Mouse (Mus musculus) adipose tissue, adult 10 weeks (tissue): ENCODE results near the gene Plaur. TPM values are rescaled to one million over a fixed set of nuclear protein-coding genes. Genes with fewer than 3 reads are reported as not detected.

ENCODE experiments used
- polyA plus RNA-seq: library from polyadenylated mRNA; stranded (reverse); fragments of 350-450 nt; fragmentation: Illumina TruSeq; extraction: RNeasy Lipid Tissue Mini Kit (QIAGEN cat#74804); gene quantifications from one replicate; pipeline ENCODE4 v1.2.3, GENCODE M21; 2014; ENCODE audit warnings: low read depth, low replicate concordance

Gene Plaur
- 6.9 TPM for polyA plus RNA-seq

DNA sequence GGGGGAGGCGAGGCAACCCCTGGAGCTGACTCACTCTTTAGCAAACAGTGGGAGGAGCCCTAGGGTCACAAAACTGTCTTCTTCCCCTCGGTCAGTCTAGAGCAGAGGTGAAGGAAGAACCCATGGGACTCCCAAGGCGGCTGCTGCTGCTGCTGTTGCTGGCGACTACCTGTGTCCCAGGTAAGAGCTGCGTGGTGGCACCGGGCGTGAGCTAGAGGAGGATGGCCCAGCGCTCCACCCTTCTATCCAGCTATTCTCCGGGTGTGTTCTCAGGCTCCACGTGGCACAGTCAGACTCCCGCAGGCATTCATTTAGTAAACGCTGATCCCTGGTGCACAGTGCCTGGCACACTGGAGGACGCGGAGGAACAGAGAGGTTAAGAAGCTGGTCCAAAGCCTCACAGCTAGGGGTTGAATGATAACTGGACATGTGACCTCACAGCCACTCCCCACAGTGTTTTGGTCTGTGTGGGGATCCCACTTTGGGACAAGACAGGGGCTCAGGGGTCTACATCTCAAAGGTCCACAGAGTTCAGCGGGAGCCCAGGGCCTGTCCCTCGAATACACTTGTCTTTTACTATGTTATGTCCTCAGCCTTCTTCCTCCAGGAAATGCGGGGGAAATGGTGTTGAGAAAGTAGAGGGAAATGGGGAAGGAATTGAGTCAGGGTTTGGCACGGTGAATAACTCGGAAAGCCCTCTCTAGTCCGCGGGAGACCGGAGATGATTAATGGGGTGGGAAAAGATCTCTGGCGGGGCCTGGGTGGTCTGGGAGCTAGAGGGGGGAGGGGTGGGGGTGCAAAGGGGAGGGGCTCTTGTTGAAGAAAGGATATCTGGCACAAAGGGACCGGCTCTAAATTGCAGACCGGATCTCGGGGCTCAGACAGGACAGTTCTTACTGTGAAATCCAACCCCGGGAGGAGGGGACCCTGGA is at the start of gene Plaur:
Gene Plaur (plus strand): TSS at position 97 of the 932 bp plus-strand sequence.

GRCm38 (mm10) chr7:24451855-24452311 is 10.4 kb upstream of the Plaur start, which contains the start of gene Irgc1:
Irgc1 (minus strand) TSS chr7:24452297.

GRCm38 (mm10) chr7:24481474-24482207 is 19.4 kb downstream of the Plaur start, which contains the start of gene Cadm4:
Cadm4 (plus strand) TSS chr7:24482023.

GRCm38 (mm10) chr7:24506838-24507725 is 44.8 kb downstream of the Plaur start, which contains the start of gene Zfp428:
Zfp428 (plus strand) TSS chr7:24507006.

GRCm38 (mm10) chr7:24512355-24512754 is 50.1 kb downstream of the Plaur start, which contains the start of gene AC161166.1:
AC161166.1 (minus strand) TSS chr7:24512455.

Other genes starting within 250 kb of the Plaur start
- gene Zfp109, start 224.9 kb upstream of the Plaur start, polyA plus RNA-seq = 1.8 TPM
- gene Zfp108, start 207.7 kb upstream of the Plaur start, polyA plus RNA-seq = 2.3 TPM
- 4.3 TPM for gene Zfp93, start 192.1 kb upstream of the Plaur start, polyA plus RNA-seq
- 12.2 TPM for gene Zfp61, start 161.3 kb upstream of the Plaur start, polyA plus RNA-seq
- 6.8 TPM for gene Zfp94, start 145.8 kb upstream of the Plaur start, polyA plus RNA-seq
- 3.5 TPM for gene Tescl, start 128.5 kb upstream of the Plaur start, polyA plus RNA-seq
- gene Lypd5, start 113.3 kb upstream of the Plaur start, polyA plus RNA-seq = not detected
- gene Kcnn4, start 92.2 kb upstream of the Plaur start, polyA plus RNA-seq = 6.2 TPM
- 26.5 TPM for gene Smg9, start 62.9 kb upstream of the Plaur start, polyA plus RNA-seq
- 18.3 TPM for gene Irgc1, start 10.2 kb upstream of the Plaur start, polyA plus RNA-seq
- gene Cadm4, start 19.5 kb downstream of the Plaur start, polyA plus RNA-seq = 5.4 TPM
- gene Zfp428, start 44.5 kb downstream of the Plaur start, polyA plus RNA-seq = 3.0 TPM
- gene AC161166.1, start 50.0 kb downstream of the Plaur start, polyA plus RNA-seq = 3.2 TPM
- 13.2 TPM for gene Irgq, start 68.2 kb downstream of the Plaur start, polyA plus RNA-seq
- not detected for gene Pinlyp, start 83.6 kb downstream of the Plaur start, polyA plus RNA-seq
- 31.9 TPM for gene Xrcc1, start 83.8 kb downstream of the Plaur start, polyA plus RNA-seq
- 7.0 TPM for gene Ethe1, start 125.1 kb downstream of the Plaur start, polyA plus RNA-seq
- gene Zfp575, start 125.2 kb downstream of the Plaur start, polyA plus RNA-seq = 0.17 TPM
- 4.5 TPM for gene Phldb3, start 148.3 kb downstream of the Plaur start, polyA plus RNA-seq
- gene Lypd3, start 174.1 kb downstream of the Plaur start, polyA plus RNA-seq = 1.2 TPM
- 5.0 TPM for gene Tex101, start 214.2 kb downstream of the Plaur start, polyA plus RNA-seq
- gene BC049730, start 246.8 kb downstream of the Plaur start, polyA plus RNA-seq = 1.4 TPM